Mouse (Mus musculus): ENCODE measurements at regions not wholly inside any gene's neighbourhood (a gene's known extent, or its start where the extent isn't known, plus 50 kb on each side); places are given as distances from the start of the nearest gene placed in this dataset.

DNA sequence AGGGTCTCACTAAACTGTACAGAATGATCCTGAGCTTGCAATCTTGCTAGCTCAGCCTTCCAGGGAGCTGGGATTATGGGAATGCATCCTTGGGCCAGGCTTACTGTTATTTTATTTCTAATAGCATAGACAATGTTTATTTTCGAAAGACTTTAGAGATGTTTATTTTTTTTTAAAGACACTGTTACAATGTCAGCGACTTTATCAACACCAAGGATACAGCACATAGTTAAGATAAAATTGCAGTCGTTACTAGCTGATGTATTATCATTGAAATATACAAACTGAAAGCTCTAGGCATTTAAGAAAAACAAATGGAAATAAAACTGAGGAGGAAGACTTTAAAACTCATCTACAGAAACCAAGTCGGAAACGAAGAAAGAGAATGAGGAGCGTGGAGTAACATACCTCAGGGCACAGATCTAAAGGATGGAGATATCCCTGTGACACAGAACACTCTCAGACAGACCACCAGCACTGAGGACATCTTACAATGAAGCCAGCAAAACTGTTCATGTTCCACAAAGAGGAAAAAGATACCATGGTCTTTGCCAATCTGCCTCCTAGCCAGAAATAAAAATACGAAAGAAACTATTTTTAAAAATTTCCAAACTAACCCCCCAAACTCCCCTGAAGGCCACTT lies 201.5 kb upstream of the Ctbp2 start:
- H3K27me3 ChIP-seq (replicated peaks; ENCODE audit: control insufficient read depth, insufficient read depth, low read length): no peaks in the 10 kb centered on the region
- 74% methylated on average over 7 of the region's 7 CpGs for WGBS

DNA sequence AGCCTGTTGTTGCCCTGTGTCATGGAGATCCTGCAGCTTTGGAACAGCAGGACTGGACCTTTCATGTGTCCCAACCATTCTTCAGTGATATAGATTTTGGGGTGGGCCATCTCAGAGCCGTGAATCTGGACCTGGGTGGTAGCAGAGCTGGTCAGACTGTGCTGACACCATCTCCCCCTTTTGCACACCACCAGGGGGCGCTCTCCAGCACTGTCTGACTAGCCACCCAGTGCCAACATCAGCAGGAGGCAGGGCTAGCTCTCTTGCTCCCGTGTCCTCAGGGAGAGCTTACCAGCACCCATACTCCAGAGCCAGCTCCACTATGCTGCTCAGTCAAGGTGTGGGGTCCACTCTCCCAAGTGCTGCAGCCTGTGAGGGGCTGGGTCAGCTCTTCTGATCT lies 199.8 kb upstream of the Ctbp2 start:
- TF ChIP-seq POLR2A (IDR thresholded peaks at IDR 0.05; ENCODE audit: low read depth, low read length) (no peak), CTCF (conservative IDR thresholded peaks at IDR 0.05; ENCODE audit: insufficient read depth, insufficient read length, low read depth, low read length) (no peak)
- Histone ChIP-seq H3K4me3 (ENCODE audit: insufficient read depth, low read depth, low read length) (no peak overlapping the region), H3K4me1 (ENCODE audit: control insufficient read depth, insufficient read depth, low read length) (no peaks in the 10 kb centered on the region), H3K27ac (ENCODE audit: insufficient read depth, low read depth, low read length) (no peak overlapping the region), H3K36me3 (ENCODE audit: control insufficient read depth, insufficient read depth, low read length) (no peaks in the 10 kb centered on the region), H3K27me3 (replicated peaks; ENCODE audit: control insufficient read depth, insufficient read depth, low read length) (no peaks in the 10 kb centered on the region)
- DNase-seq: no peak
- 76% methylated on average over 3 of the region's 3 CpGs for WGBS

More for the DNA sequence above, 201.5 kb upstream of the Ctbp2 start:
- DNase-seq: no peak
- Histone ChIP-seq H3K27ac (ENCODE audit: insufficient read depth, low read depth, low read length) (no peak overlapping the region), H3K36me3 (ENCODE audit: control insufficient read depth, insufficient read depth, low read length) (no peaks in the 10 kb centered on the region), H3K4me1 (ENCODE audit: control insufficient read depth, insufficient read depth, low read length) (no peaks in the 10 kb centered on the region), H3K4me3 (ENCODE audit: insufficient read depth, low read depth, low read length) (no peak overlapping the region)
- no peak for TF ChIP-seq CTCF (conservative IDR thresholded peaks at IDR 0.05; ENCODE audit: insufficient read depth, insufficient read length, low read depth, low read length)
- no peak for TF ChIP-seq POLR2A (IDR thresholded peaks at IDR 0.05; ENCODE audit: low read depth, low read length)

- H3K27me3 ChIP-seq (replicated peaks; ENCODE audit: control insufficient read depth, insufficient read depth, low read length): no peaks in the 10 kb centered on the region
- no peak for TF ChIP-seq POLR2A (IDR thresholded peaks at IDR 0.05; ENCODE audit: low read depth, low read length)
- TF ChIP-seq CTCF (conservative IDR thresholded peaks at IDR 0.05; ENCODE audit: insufficient read depth, insufficient read length, low read depth, low read length): no peak
- no peak overlapping the region for H3K27ac ChIP-seq (ENCODE audit: insufficient read depth, low read depth, low read length)
- no peak overlapping the region for H3K4me3 ChIP-seq (ENCODE audit: insufficient read depth, low read depth, low read length)
- no peak for DNase-seq
- no peaks in the 10 kb centered on the region for H3K36me3 ChIP-seq (ENCODE audit: control insufficient read depth, insufficient read depth, low read length)
- H3K4me1 ChIP-seq (ENCODE audit: control insufficient read depth, insufficient read depth, low read length): no peaks in the 10 kb centered on the region
These were observed 193.4 kb upstream of the Ctbp2 start for GRCm38 (mm10) chr7:133317511-133317910.

GRCm38 (mm10) chr7:133316701-133317475 lies 192.7 kb upstream of the Ctbp2 start:
- H3K4me1 ChIP-seq (ENCODE audit: control insufficient read depth, insufficient read depth, low read length): no peaks in the 10 kb centered on the region
- no peaks in the 10 kb centered on the region for H3K36me3 ChIP-seq (ENCODE audit: control insufficient read depth, insufficient read depth, low read length)
- 25% methylated on average over 9 of the region's 9 CpGs for WGBS
- DNase-seq: peak; percentile 20
- TF ChIP-seq CTCF (conservative IDR thresholded peaks at IDR 0.05; ENCODE audit: insufficient read depth, insufficient read length, low read depth, low read length) (no peak), POLR2A (IDR thresholded peaks at IDR 0.05; ENCODE audit: low read depth, low read length) (no peak)
- H3K27me3 ChIP-seq (replicated peaks; ENCODE audit: control insufficient read depth, insufficient read depth, low read length): no peaks in the 10 kb centered on the region
- no peak overlapping the region for H3K4me3 ChIP-seq (ENCODE audit: insufficient read depth, low read depth, low read length)
- H3K27ac ChIP-seq (ENCODE audit: insufficient read depth, low read depth, low read length): no peak overlapping the region

DNA sequence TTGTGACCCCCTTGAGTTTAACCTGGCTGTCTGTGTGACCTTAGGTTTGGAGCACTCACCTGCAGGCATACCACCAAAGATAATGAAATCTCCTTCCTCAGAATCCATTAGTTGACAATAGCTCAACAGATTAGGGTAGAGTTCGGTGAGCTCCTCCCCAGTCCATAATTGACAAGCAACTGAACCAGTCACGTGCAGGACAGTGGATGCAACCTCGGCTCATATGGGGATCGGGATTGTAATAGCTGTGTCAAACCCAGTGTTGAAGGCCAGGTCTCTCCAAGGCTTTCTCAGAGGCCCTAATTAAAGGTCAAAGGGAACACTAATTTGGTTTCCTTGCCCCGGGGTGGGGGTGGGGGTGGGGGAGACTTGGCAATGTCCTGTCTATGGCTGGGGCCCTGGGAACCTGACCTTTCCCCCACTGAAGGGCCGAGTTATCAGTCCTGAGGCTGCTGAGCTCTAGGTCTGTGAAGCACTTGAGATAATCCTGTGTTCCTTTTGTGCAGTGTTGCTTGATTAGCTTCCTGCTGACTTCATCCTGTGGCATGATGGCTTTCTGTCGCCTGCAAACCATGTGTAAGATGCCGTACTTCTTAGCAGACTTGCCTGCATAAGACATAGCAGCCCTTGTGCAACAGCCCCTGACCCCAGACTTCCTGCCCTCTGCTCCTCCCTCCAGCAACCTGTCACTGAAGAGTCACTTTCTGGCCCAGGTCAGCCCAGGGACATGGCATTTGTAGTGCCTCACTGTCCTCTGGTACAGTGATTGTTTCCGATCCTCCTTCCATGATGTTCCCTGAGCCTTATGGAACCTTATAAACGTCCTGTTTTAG lies 191.3 kb upstream of the Ctbp2 start:
- Histone ChIP-seq H3K4me1 (ENCODE audit: control insufficient read depth, insufficient read depth, low read length) (no peaks in the 10 kb centered on the region), H3K27ac (ENCODE audit: insufficient read depth, low read depth, low read length) (no peak overlapping the region), H3K4me3 (ENCODE audit: insufficient read depth, low read depth, low read length) (no peak overlapping the region), H3K36me3 (ENCODE audit: control insufficient read depth, insufficient read depth, low read length) (no peaks in the 10 kb centered on the region), H3K27me3 (replicated peaks; ENCODE audit: control insufficient read depth, insufficient read depth, low read length) (no peaks in the 10 kb centered on the region)
- DNase-seq: no peak
- TF ChIP-seq POLR2A (IDR thresholded peaks at IDR 0.05; ENCODE audit: low read depth, low read length): no peak
- 55% methylated on average over 10 of the region's 10 CpGs for WGBS

DNA sequence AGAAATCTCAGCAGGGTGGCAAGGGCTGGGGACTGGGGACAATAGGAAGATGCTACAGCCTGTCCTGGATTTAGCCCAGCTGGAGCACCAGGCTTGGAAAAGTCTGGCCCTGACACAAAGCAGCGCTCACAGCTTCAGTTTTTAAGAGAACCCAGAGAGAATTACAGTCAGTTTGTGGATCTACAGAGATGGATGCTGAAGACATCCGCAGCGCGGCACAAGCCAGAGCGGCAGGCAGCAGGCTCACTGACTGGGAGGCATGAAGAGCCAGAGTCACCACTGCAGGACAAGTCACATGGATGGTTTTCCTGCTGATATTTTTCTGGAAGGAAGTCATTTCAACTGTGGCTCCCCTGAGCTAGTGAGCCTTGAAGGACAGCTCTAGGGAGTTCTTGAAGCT lies 189.0 kb upstream of the Ctbp2 start:
- Histone ChIP-seq H3K27me3 (replicated peaks; ENCODE audit: control insufficient read depth, insufficient read depth, low read length) (no peaks in the 10 kb centered on the region), H3K4me3 (ENCODE audit: insufficient read depth, low read depth, low read length) (no peak overlapping the region), H3K36me3 (ENCODE audit: control insufficient read depth, insufficient read depth, low read length) (no peaks in the 10 kb centered on the region), H3K27ac (ENCODE audit: insufficient read depth, low read depth, low read length) (no peak overlapping the region), H3K4me1 (ENCODE audit: control insufficient read depth, insufficient read depth, low read length) (no peaks in the 10 kb centered on the region)
- DNase-seq: no peak
- 72% methylated on average over 5 of the region's 5 CpGs for WGBS
- TF ChIP-seq POLR2A (IDR thresholded peaks at IDR 0.05; ENCODE audit: low read depth, low read length): no peak
- no peak for TF ChIP-seq CTCF (conservative IDR thresholded peaks at IDR 0.05; ENCODE audit: insufficient read depth, insufficient read length, low read depth, low read length)

All from kidney, adult 2 months (tissue).